Mouse (Mus musculus) kidney, embryonic 16.5 days (tissue): ENCODE results near the gene Sipa1l3. TPM values are rescaled to one million over a fixed set of nuclear protein-coding genes. Genes with fewer than 3 reads are reported as not detected.

Experiments used
- ATAC-seq: fragments of 200-750 bp; cut with Nextera tagmentation; 2 replicates; pipeline ENCODE4 v1.8.0; 2017; ENCODE audit warnings: moderate TSS enrichment; ENCODE audit not compliant: low FRiP score, low TSS enrichment
- H3K27ac ChIP-seq: fragments of 300-500 bp; sonication (generic); 2 replicates; pipeline ENCODE4 v1.5.1; 2014; ENCODE audit warnings: low read length
- H3K27me3 ChIP-seq: fragments of 300-500 bp; sonication (generic); 2 replicates; pipeline ENCODE4 v1.6.1; 2014; ENCODE audit warnings: low read length, control low read depth, mixed read lengths; ENCODE audit not compliant: insufficient read depth
- H3K36me3 ChIP-seq: fragments of 300-500 bp; sonication (generic); 2 replicates; pipeline ENCODE4 v1.6.1; 2014; ENCODE audit warnings: low read length, control low read depth, mixed read lengths; ENCODE audit not compliant: insufficient read depth
- H3K4me1 ChIP-seq: fragments of 300-500 bp; sonication (generic); 2 replicates; pipeline ENCODE4 v1.6.1; 2014; ENCODE audit warnings: low read length, control low read depth, mixed read lengths; ENCODE audit not compliant: insufficient read depth
- H3K4me2 ChIP-seq: fragments of 300-500 bp; sonication (generic); replicated peaks from 2 replicates; pipeline ENCODE4 v1.6.1; 2014; ENCODE audit warnings: low read depth, low read length
- H3K4me3 ChIP-seq: fragments of 300-500 bp; sonication (generic); 2 replicates; pipeline ENCODE4 v1.5.1; 2014; ENCODE audit warnings: mild to moderate bottlenecking, low read length
- H3K9ac ChIP-seq: fragments of 300-500 bp; sonication (generic); replicated peaks from 2 replicates; pipeline ENCODE4 v1.6.1; 2014; ENCODE audit warnings: low read length
- H3K9me3 ChIP-seq: fragments of 300-500 bp; sonication (generic); 2 replicates; pipeline ENCODE4 v1.6.1; 2016; ENCODE audit warnings: low read length, control low read depth
- WGBS: fragments of 180-500 bp; shearing (Covaris S2); extraction: QIAGEN DNeasy Blood & Tissue Kit; methylation state at CpG from one replicate; pipeline ENCODE4 v1.1.7; 2014; 5-methylcytosine and 5-hydroxymethylcytosine counted together
- polyA plus RNA-seq: library from polyadenylated mRNA; unstranded; fragments of >200 nt; fragmentation: Nextera tagmentation; extraction: Ambion mirVana; gene quantifications from 2 replicates; pipeline ENCODE4 v1.2.1, GENCODE M21; 2015

The Sipa1l3 gene
- polyA plus RNA-seq, 1 experiment from 2014 or later, result 15.8 TPM

DNA sequence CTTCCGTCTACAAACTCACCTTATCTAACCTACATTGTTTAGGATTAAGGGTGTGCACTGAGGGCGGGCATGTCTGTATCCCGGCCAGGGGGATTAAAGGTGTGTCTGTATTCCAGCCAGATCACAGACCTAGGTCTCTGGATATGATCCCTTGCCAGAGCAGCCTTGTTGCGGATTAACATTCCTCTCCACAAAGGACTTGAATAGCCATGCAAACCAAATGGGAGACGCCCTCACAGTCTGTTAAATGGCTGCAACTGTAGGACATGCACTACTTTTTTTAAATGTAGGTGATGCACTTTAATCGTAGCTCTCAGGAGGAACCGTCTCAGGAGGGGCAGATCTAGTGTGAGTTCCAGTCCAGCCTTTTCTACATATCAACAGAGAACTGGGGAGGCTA, 63.5 kb downstream of the Sipa1l3 start:
- no peak overlapping the region for H3K4me3 ChIP-seq
- H3K4me1 ChIP-seq, result peaks cover 26% of the 10 kb centered on the region
- no peaks in the 10 kb centered on the region for H3K9me3 ChIP-seq
- no peak overlapping the region for H3K9ac ChIP-seq
- no peak for ATAC-seq
- H3K27me3 ChIP-seq, result no peaks in the 10 kb centered on the region
- H3K36me3 ChIP-seq, result no peaks in the 10 kb centered on the region
- 0 out of 2 replicates have a peak overlapping the region, but pooled peaks have one; percentile 17 for H3K27ac ChIP-seq
- H3K4me2 ChIP-seq, result no peak overlapping the region
- 86% methylated on average over 7 of the region's 7 CpGs for WGBS

DNA sequence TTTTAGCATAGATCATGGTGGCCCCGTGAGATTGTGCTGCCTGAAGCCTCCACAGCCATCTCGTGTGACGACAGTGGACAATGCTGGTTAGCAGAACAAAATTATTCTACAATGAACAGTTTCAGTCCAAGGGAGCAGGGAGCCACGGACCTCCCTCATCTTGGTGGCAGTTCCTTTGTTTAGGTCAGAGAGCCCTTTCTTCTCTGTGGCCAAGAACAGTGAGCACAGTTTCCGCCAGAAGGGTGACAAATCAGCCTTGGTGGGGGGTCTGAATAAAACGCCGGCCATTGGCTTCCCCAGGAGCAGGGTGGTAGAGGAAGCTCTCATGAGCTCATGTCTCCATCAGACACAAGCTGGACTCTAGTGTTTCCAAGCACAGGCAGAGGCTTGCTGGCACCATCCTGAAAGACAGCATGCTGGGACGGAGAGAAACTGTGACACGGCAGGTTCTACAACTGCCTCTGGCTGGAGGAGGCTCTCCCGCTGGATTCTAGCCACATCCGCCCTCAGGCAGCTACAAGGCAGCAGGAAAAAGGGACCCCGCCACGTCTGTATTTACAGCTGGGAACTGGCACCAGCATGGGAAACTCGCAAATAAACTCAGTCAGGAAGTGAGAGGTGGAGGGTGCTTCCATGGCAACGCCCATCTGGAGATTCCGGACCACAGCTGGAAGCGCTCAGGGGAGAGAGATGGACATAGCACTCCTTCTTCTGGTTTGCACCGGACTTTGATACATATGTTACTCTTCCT, 65.3 kb downstream of the Sipa1l3 start:
- peak; percentile 87 for ATAC-seq

DNA sequence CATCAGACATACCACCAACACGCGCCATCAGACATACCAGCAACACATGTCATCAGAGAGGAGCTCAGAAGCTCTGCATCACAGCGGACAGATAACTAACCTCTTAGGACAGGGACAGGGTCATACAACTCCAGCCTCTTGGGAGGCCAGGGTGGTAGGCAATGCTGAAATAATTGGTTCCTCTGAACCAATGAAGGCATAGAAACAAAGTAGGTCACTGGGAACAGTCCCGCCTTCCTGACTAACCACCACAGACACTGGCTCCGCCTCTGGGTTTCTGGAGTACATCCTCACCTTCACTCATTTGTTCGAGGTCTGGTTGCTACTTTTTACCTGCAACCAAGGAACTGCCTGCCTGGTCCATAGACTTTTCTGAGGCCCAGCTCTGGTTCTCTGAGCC, 66.1 kb downstream of the Sipa1l3 start:
- WGBS, result 90% methylated on average over 6 of the region's 6 CpGs
- Histone ChIP-seq H3K9ac (no peak overlapping the region), H3K36me3 (no peaks in the 10 kb centered on the region), H3K27ac (peak overlapping the region; percentile 89), H3K4me1 (peaks cover 23% of the 10 kb centered on the region), H3K9me3 (no peaks in the 10 kb centered on the region), H3K4me2 (no peak overlapping the region), H3K27me3 (no peaks in the 10 kb centered on the region), H3K4me3 (no peak overlapping the region)
- ATAC-seq, result no peak

More for the DNA sequence above, 65.3 kb downstream of the Sipa1l3 start:
- peak overlapping the region; percentile 34 for H3K4me2 ChIP-seq
- H3K9me3 ChIP-seq, result no peaks in the 10 kb centered on the region
- H3K27me3 ChIP-seq, result no peaks in the 10 kb centered on the region
- H3K4me1 ChIP-seq, result peaks cover 26% of the 10 kb centered on the region
- no peaks in the 10 kb centered on the region for H3K36me3 ChIP-seq
- 0 out of 2 replicates have a peak overlapping the region, but pooled peaks have one; percentile 12 for H3K4me3 ChIP-seq
- H3K27ac ChIP-seq, result peak overlapping the region; percentile 89
- H3K9ac ChIP-seq, result peak overlapping the region; percentile 37; the same call in 1 of the 2 replicates
- WGBS, result 13% methylated on average over 18 of the region's 18 CpGs

DNA sequence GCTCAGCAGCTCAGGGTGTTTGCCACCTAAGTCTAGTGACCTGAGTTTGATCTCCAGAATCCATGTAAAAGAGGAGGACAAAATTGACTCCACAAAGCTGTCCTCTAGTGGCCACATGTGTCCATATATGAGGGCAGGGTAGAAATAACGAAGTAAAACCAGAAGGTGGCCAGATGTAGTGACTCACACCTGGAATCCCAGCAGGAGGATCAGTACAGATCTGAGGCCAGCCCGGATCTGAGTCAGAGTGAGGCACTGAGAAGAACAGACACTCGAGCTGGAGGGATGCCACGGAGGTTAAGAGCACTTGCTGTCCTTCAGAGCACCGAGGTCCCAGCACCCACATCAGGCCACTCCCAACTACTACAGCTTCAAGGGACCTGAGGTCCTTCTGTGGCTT, 68.3 kb downstream of the Sipa1l3 start:
- 68% methylated on average over 5 of the region's 5 CpGs for WGBS
- no peak for ATAC-seq
- Histone ChIP-seq H3K9ac (no peak overlapping the region), H3K36me3 (no peaks in the 10 kb centered on the region), H3K9me3 (no peaks in the 10 kb centered on the region), H3K4me2 (no peak overlapping the region), H3K4me3 (no peak overlapping the region), H3K4me1 (peaks cover 23% of the 10 kb centered on the region), H3K27ac (no peak overlapping the region), H3K27me3 (no peaks in the 10 kb centered on the region)

DNA sequence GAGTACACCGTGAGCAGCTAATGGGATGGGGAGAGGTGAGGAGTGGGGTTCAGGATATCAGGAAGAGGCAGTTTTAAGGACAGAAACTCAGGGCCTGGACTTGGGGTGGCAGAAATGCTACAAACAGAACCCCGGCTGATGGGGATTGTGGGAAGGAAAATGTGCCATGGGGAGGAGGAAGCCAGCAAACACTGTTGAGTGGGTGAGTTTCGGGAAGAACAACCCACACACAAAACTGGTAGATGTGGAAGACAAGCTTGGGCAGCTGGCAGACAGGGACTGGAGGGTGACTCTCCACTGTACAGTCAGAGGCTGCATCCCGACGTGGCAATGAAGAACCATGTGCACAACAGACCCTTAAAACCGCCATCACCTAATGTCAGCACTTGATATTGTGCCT, 69.6 kb downstream of the Sipa1l3 start:
- Histone ChIP-seq H3K4me1 (peaks cover 28% of the 10 kb centered on the region), H3K27me3 (no peaks in the 10 kb centered on the region), H3K27ac (no peak overlapping the region), H3K4me2 (no peak overlapping the region), H3K4me3 (no peak overlapping the region), H3K9me3 (no peaks in the 10 kb centered on the region), H3K36me3 (no peaks in the 10 kb centered on the region), H3K9ac (no peak overlapping the region)
- no peak for ATAC-seq
- 92% methylated on average over 6 of the region's 6 CpGs for WGBS

DNA sequence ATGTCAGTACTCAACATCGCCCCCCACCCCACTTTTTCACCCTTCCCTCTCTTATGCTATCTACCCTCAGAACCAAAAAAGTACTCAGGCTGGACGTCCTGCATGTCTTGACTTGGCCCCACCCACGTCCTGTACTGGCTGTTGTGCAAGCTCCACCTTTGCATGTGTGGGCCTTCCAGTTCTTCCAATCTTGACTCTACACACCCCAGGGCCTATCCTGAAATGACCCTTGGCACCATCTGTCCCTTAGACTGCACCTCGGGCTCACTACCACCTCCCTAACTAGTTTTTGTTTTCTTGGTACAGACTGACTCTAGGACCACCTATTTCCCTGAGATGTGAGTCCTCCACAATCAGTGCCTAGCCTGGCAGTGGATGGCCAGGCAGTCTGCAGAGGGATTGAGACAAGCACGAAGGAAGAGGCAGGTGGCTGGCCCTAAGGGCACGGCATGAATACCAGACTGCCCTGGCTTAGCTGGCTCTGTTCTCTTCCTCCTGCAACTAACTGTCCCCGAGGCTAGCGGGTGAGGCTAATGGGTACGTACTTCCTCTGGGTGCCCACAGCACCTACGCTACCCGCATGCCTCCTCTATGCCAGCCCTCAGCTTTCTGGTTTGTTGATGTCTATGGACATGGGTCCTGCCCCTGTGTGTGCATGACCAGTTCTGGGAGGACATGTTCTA, 71.2 kb downstream of the Sipa1l3 start:
- H3K36me3 ChIP-seq, result no peaks in the 10 kb centered on the region
- no peaks in the 10 kb centered on the region for H3K9me3 ChIP-seq
- H3K4me1 ChIP-seq, result peaks cover 20% of the 10 kb centered on the region
- ATAC-seq, result no peak
- H3K9ac ChIP-seq, result no peak overlapping the region
- WGBS, result 78% methylated on average over 11 of the region's 11 CpGs
- no peak overlapping the region for H3K27ac ChIP-seq
- H3K4me2 ChIP-seq, result no peak overlapping the region
- H3K27me3 ChIP-seq, result no peaks in the 10 kb centered on the region
- H3K4me3 ChIP-seq, result no peak overlapping the region

DNA sequence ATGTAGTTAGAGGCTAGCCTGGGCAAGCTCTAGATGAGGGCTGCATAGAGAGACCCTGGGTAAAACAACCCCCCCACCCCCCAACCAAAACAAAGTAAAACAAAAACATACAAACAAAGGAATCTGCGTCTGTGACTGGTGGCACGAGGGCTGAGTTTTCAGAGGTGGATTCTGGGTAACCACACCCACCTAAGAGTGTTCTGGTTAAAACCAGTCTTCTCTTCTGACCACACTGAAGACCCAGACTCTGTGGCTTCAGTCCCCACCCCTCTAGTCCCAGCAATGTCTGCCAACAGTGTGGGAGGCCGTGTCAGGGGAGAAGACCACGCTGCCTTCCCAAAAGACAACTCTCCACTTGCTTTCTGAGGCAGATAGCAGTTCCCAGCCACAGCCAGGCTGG, 72.3 kb downstream of the Sipa1l3 start:
- no peak overlapping the region for H3K9ac ChIP-seq
- no peak overlapping the region for H3K4me3 ChIP-seq
- H3K36me3 ChIP-seq, result no peaks in the 10 kb centered on the region
- no peak overlapping the region for H3K4me2 ChIP-seq
- no peak overlapping the region for H3K27ac ChIP-seq
- WGBS, result 84% methylated on average over 4 of the region's 4 CpGs
- H3K9me3 ChIP-seq, result no peaks in the 10 kb centered on the region
- peaks cover 25% of the 10 kb centered on the region; the same call in 1 of the 2 replicates for H3K4me1 ChIP-seq
- no peaks in the 10 kb centered on the region for H3K27me3 ChIP-seq
- ATAC-seq, result no peak

DNA sequence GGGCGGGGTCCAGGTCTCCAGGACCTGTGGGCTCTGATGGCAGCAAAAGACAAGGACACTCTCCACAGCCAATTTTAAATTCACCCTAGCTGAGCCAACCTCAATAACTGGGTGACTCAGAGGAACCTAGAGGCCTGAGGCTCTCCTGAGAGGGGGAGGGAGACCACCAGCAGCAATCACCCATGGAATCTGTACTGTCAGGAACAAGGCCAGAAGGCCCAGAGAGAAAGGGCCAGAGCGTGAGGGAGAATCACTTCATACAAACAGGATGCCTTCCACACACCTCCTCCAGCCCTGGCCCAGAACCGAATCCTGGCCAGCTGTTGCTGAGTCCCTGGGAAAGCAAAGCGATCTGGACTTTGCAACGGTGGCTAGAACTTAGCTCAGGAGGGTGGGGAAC, 73.9 kb downstream of the Sipa1l3 start:
- Histone ChIP-seq H3K4me3 (no peak overlapping the region), H3K4me2 (no peak overlapping the region), H3K4me1 (peaks cover 25% of the 10 kb centered on the region; the same call in 1 of the 2 replicates), H3K27ac (no peak overlapping the region), H3K9me3 (no peaks in the 10 kb centered on the region), H3K27me3 (no peaks in the 10 kb centered on the region), H3K9ac (no peak overlapping the region), H3K36me3 (no peaks in the 10 kb centered on the region)
- 74% methylated on average over 5 of the region's 5 CpGs for WGBS
- ATAC-seq, result no peak

DNA sequence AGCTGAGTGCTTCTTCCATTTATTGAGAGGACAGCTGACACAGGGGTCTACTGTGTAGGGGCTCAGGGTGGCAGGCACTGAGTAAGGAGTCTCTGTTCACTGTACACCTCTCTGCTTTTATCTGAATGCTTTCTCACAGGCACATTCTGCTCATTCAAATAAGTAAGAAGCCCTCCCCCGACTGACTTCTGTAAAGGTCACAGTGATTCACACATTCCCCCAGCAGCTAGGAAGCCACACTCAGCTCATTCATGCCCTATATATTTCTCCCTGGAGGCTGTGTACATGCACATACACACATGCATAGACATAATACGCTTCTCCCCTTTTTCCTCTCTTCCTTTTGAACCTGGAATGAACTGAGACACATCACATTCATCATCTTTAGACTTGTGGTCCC, 74.4 kb downstream of the Sipa1l3 start:
- WGBS, result 52% methylated on average over 2 of the region's 2 CpGs
- no peaks in the 10 kb centered on the region for H3K27me3 ChIP-seq
- H3K4me2 ChIP-seq, result no peak overlapping the region
- ATAC-seq, result 0 out of 2 replicates have a peak, but pooled peaks have one; percentile 36
- H3K9ac ChIP-seq, result no peak overlapping the region
- H3K4me3 ChIP-seq, result no peak overlapping the region
- no peaks in the 10 kb centered on the region for H3K9me3 ChIP-seq
- H3K4me1 ChIP-seq, result peaks cover 27% of the 10 kb centered on the region
- no peaks in the 10 kb centered on the region for H3K36me3 ChIP-seq
- H3K27ac ChIP-seq, result no peak overlapping the region

DNA sequence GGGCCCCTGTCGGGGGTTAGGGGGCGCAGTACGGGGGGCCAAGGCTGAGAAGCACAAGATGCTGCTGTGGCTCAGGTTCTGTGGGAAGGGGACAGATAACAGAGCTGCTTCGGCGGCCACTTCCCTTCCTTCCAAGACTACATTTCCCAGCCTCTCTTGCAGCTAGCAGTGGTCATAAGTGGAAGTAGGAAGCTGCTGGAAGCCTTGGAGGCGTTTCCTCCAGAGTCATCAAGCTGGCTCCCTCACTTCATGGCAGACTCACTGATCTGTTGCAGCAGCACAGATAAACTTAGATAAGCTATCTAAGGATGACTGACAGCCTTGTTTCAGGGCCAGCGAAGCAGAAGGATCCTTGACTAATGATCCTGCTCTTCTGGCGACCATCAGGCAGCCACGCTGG, 76.6 kb downstream of the Sipa1l3 start:
- ATAC-seq, result no peak
- Histone ChIP-seq H3K9me3 (no peaks in the 10 kb centered on the region), H3K27me3 (no peaks in the 10 kb centered on the region), H3K36me3 (no peaks in the 10 kb centered on the region), H3K9ac (no peak overlapping the region), H3K4me1 (peaks cover 38% of the 10 kb centered on the region), H3K27ac (0 out of 2 replicates have a peak overlapping the region, but pooled peaks have one; percentile 0), H3K4me3 (no peak overlapping the region), H3K4me2 (no peak overlapping the region)
- WGBS, result 62% methylated on average over 9 of the region's 9 CpGs
